Mouse (Mus musculus) layer of hippocampus, postnatal 10 days (tissue): ENCODE data around the gene Pdzd9. TPM values are rescaled to one million over a fixed set of nuclear protein-coding genes. Genes with fewer than 3 reads are reported as not detected.
"Not testable (repeated sequence)": the region's sequence is repeated elsewhere in the genome, so short reads cannot be mapped to it uniquely, and the experiment has no call there.

Experiments used
- DNase-seq, 2 experiments: peaks; one replicate each; pipeline ENCODE4 v3.0.0; 2021; ENCODE audit warnings: low spot score in 2 of 2
- long read RNA-seq: library from polyadenylated mRNA; stranded (forward); transcript quantifications from one replicate; pipeline ENCODE4 v2.0.0, GENCODE M21; 2023
- total RNA-seq, 2 experiments: library from RNA; stranded (reverse); gene quantifications; 2 replicates each; pipeline ENCODE4 v1.2.3; 2021

Gene Pdzd9
- total RNA-seq: under 1 TPM in 1 of 2 experiments, not detected in 1; 0.27 TPM
- long read RNA-seq: 0 reads

GRCm38 (mm10) chr7:120670153-120670875, at the start of gene Pdzd9:
Pdzd9 (minus strand) TSS chr7:120670343.
- peak; percentile 82 to 85 for DNase-seq

- DNase-seq: no peak
Measured at GRCm38 (mm10) chr7:120717261-120717660, 47.1 kb upstream of the Pdzd9 start.

- DNase-seq: not testable (repeated sequence)
Measured at GRCm38 (mm10) chr7:120713951-120714350, 43.8 kb upstream of the Pdzd9 start.

- DNase-seq: no peak
Measured at GRCm38 (mm10) chr7:120713225-120713624, 43.1 kb upstream of the Pdzd9 start.

- DNase-seq: no peak
Measured at GRCm38 (mm10) chr7:120712071-120712470, 41.9 kb upstream of the Pdzd9 start.

- DNase-seq: no peak
Measured at GRCm38 (mm10) chr7:120703888-120704287, 33.7 kb upstream of the Pdzd9 start.

GRCm38 (mm10) chr7:120699586-120699985, 29.4 kb upstream of the Pdzd9 start:
- no peak for DNase-seq

- no peak for DNase-seq
Measured at GRCm38 (mm10) chr7:120696331-120696730, 26.2 kb upstream of the Pdzd9 start.

GRCm38 (mm10) chr7:120695641-120696040, 25.5 kb upstream of the Pdzd9 start:
- DNase-seq: no peak

- no peak for DNase-seq
Measured at GRCm38 (mm10) chr7:120695196-120695595, 25.1 kb upstream of the Pdzd9 start.

GRCm38 (mm10) chr7:120693831-120694375, 23.8 kb upstream of the Pdzd9 start:
- DNase-seq: no peak

- no peak for DNase-seq
Measured at GRCm38 (mm10) chr7:120690634-120691033, 20.5 kb upstream of the Pdzd9 start.

GRCm38 (mm10) chr7:120685227-120685626, 15.1 kb upstream of the Pdzd9 start:
- no peak for DNase-seq

GRCm38 (mm10) chr7:120684731-120685161, 14.6 kb upstream of the Pdzd9 start:
- peak in 1 of 2 experiments; percentile 18 for DNase-seq

- no peak for DNase-seq
Measured at GRCm38 (mm10) chr7:120682002-120682401, 11.9 kb upstream of the Pdzd9 start.

- no peak for DNase-seq
Measured at GRCm38 (mm10) chr7:120679023-120679422, 8.9 kb upstream of the Pdzd9 start.

GRCm38 (mm10) chr7:120677764-120678531, 7.8 kb upstream of the Pdzd9 start:
- DNase-seq: peak; percentile 30 to 58

- peak; percentile 70 to 79 for DNase-seq
Measured at GRCm38 (mm10) chr7:120677001-120677643, 7.0 kb upstream of the Pdzd9 start, which contains the start of gene Mosmo. Mosmo (plus strand) TSS chr7:120677618.

GRCm38 (mm10) chr7:120671271-120671670, 1.1 kb upstream of the Pdzd9 start:
- no peak for DNase-seq

- no peak for DNase-seq
Measured at GRCm38 (mm10) chr7:120662079-120662478, 8.1 kb downstream of the Pdzd9 start.

- DNase-seq: peak; percentile 21 to 35
Measured at GRCm38 (mm10) chr7:120647849-120648248, 22.3 kb downstream of the Pdzd9 start.
